Mouse (Mus musculus): ENCODE results near the gene Cldn24. TPM values are rescaled to one million over a fixed set of nuclear protein-coding genes. Genes with fewer than 3 reads are reported as not detected.
A peak's percentile ranks its signal among the peaks of the same experiment; 100 is the strongest.
"Not testable (repeated sequence)": the region's sequence is repeated elsewhere in the genome, so short reads cannot be mapped to it uniquely, and the experiment has no call there.

Gene Cldn24
- polyA plus RNA-seq, 1 experiment from 2014 or later, result not detected

- Histone ChIP-seq H3K9me3 (no peaks in the 10 kb centered on the region), H3K27me3 (replicated peaks; ENCODE audit: low read depth, poor library complexity, severe bottlenecking) (no peaks in the 10 kb centered on the region), H3K36me3 (replicated peaks) (no peaks in the 10 kb centered on the region), H3K4me1 (no peaks in the 10 kb centered on the region), H3K27ac (replicated peaks) (no peak overlapping the region), H3K4me3 (no peak overlapping the region)
- WGBS, result 84% methylated on average over 1 of the region's 1 CpGs
- DNase-seq (ENCODE audit: low spot score), result no peak
These were observed 17.7 kb upstream of the Cldn24 start for GRCm38 (mm10) chr8:47804262-47804661.

GRCm38 (mm10) chr8:47809970-47810665 is 11.8 kb upstream of the Cldn24 start:
- Histone ChIP-seq H3K27ac (replicated peaks) (0 out of 2 replicates have a peak overlapping the region, but pooled peaks have one; percentile 30), H3K27me3 (replicated peaks; ENCODE audit: low read depth, poor library complexity, severe bottlenecking) (no peaks in the 10 kb centered on the region), H3K4me1 (peaks cover 6% of the 10 kb centered on the region), H3K36me3 (replicated peaks) (no peaks in the 10 kb centered on the region), H3K9me3 (no peaks in the 10 kb centered on the region), H3K4me3 (no peak overlapping the region)
- WGBS, result 89% methylated on average over 14 of the region's 14 CpGs
- DNase-seq (ENCODE audit: low spot score), result no peak

- H3K36me3 ChIP-seq (replicated peaks), result no peaks in the 10 kb centered on the region
- 76% methylated on average over 7 of the region's 7 CpGs for WGBS
- no peaks in the 10 kb centered on the region for H3K27me3 ChIP-seq (replicated peaks; ENCODE audit: low read depth, poor library complexity, severe bottlenecking)
- DNase-seq (ENCODE audit: low spot score), result no peak
- no peak overlapping the region for H3K4me3 ChIP-seq
- 0 out of 2 replicates have a peak overlapping the region, but pooled peaks have one; percentile 30 for H3K27ac ChIP-seq (replicated peaks)
- no peaks in the 10 kb centered on the region for H3K9me3 ChIP-seq
- H3K4me1 ChIP-seq, result peaks cover 6% of the 10 kb centered on the region
These were observed 11.3 kb upstream of the Cldn24 start for GRCm38 (mm10) chr8:47810666-47811015.

- WGBS, result 68% methylated on average over 12 of the region's 12 CpGs
- DNase-seq (ENCODE audit: low spot score), result peak; percentile 52
- Histone ChIP-seq H3K36me3 (replicated peaks) (no peaks in the 10 kb centered on the region), H3K4me3 (no peak overlapping the region), H3K27me3 (replicated peaks; ENCODE audit: low read depth, poor library complexity, severe bottlenecking) (no peaks in the 10 kb centered on the region), H3K4me1 (peaks cover 6% of the 10 kb centered on the region), H3K27ac (replicated peaks) (0 out of 2 replicates have a peak overlapping the region, but pooled peaks have one; percentile 30), H3K9me3 (no peaks in the 10 kb centered on the region)
These were observed 10.7 kb upstream of the Cldn24 start for GRCm38 (mm10) chr8:47811221-47811620.

GRCm38 (mm10) chr8:47819034-47819433 is 2.9 kb upstream of the Cldn24 start:
- DNase-seq (ENCODE audit: low spot score), result no peak
- H3K27ac ChIP-seq (replicated peaks), result no peak overlapping the region

GRCm38 (mm10) chr8:47820914-47821772 is 800 bp upstream of the Cldn24 start:
- WGBS, result 83% methylated on average over 20 of the region's 20 CpGs
- DNase-seq (ENCODE audit: low spot score), result no peak
- no peak overlapping the region; the same call in 1 of the 2 replicates for H3K27ac ChIP-seq (replicated peaks)
- H3K9me3 ChIP-seq, result no peaks in the 10 kb centered on the region
- H3K4me3 ChIP-seq, result no peak overlapping the region
- H3K36me3 ChIP-seq (replicated peaks), result no peaks in the 10 kb centered on the region
- H3K27me3 ChIP-seq (replicated peaks; ENCODE audit: low read depth, poor library complexity, severe bottlenecking), result no peaks in the 10 kb centered on the region
- peaks cover 22% of the 10 kb centered on the region for H3K4me1 ChIP-seq

More at GRCm38 (mm10) chr8:47819034-47819433, 2.9 kb upstream of the Cldn24 start:
- Histone ChIP-seq H3K4me3 (no peak overlapping the region), H3K4me1 (peaks cover 9% of the 10 kb centered on the region), H3K9me3 (no peaks in the 10 kb centered on the region), H3K36me3 (replicated peaks) (no peaks in the 10 kb centered on the region), H3K27me3 (replicated peaks; ENCODE audit: low read depth, poor library complexity, severe bottlenecking) (no peaks in the 10 kb centered on the region)
- WGBS, result 89% methylated on average over 8 of the region's 8 CpGs

- 84% methylated on average over 7 of the region's 9 CpGs for WGBS
- H3K27me3 ChIP-seq (replicated peaks; ENCODE audit: low read depth, poor library complexity, severe bottlenecking); H3K36me3 ChIP-seq (replicated peaks); H3K4me3 ChIP-seq; DNase-seq (ENCODE audit: low spot score); H3K27ac ChIP-seq (replicated peaks); H3K9me3 ChIP-seq: not testable (repeated sequence)
- peaks cover 22% of the 10 kb centered on the region for H3K4me1 ChIP-seq
These were observed 598 bp downstream of the Cldn24 start for GRCm38 (mm10) chr8:47822541-47822940.

GRCm38 (mm10) chr8:47823777-47824176 is 1.8 kb downstream of the Cldn24 start:
- H3K27ac ChIP-seq (replicated peaks), result no peak overlapping the region
- H3K4me1 ChIP-seq, result peaks cover 29% of the 10 kb centered on the region
- H3K4me3 ChIP-seq, result no peak overlapping the region
- no peaks in the 10 kb centered on the region for H3K27me3 ChIP-seq (replicated peaks; ENCODE audit: low read depth, poor library complexity, severe bottlenecking)
- H3K36me3 ChIP-seq (replicated peaks), result peaks cover 11% of the 10 kb centered on the region
- DNase-seq (ENCODE audit: low spot score), result no peak
- H3K9me3 ChIP-seq, result no peaks in the 10 kb centered on the region
- WGBS, result 63% methylated on average over 10 of the region's 10 CpGs

- peaks cover 15% of the 10 kb centered on the region for H3K36me3 ChIP-seq (replicated peaks)
- no peak for DNase-seq (ENCODE audit: low spot score)
- H3K4me3 ChIP-seq, result no peak within 1 kb of the TSS
- H3K27me3 ChIP-seq (replicated peaks; ENCODE audit: low read depth, poor library complexity, severe bottlenecking), result no peaks in the 10 kb centered on the region
- H3K9me3 ChIP-seq, result no peaks in the 10 kb centered on the region
- H3K27ac ChIP-seq (replicated peaks), result peak within 1 kb of the TSS; percentile 67
- H3K4me1 ChIP-seq, result peaks cover 29% of the 10 kb centered on the region
- WGBS, result 62% methylated on average over 13 of the region's 13 CpGs
These were observed 2.2 kb downstream of the Cldn24 start, which contains the start of gene Cldn22 for GRCm38 (mm10) chr8:47824182-47824581. Cldn22 (plus strand) TSS chr8:47824482.

GRCm38 (mm10) chr8:47825596-47825995 is 3.7 kb downstream of the Cldn24 start:
- H3K9me3 ChIP-seq, result no peaks in the 10 kb centered on the region
- no peak overlapping the region for H3K4me3 ChIP-seq
- DNase-seq (ENCODE audit: low spot score), result no peak
- peaks cover 29% of the 10 kb centered on the region for H3K36me3 ChIP-seq (replicated peaks)
- no peak overlapping the region; the same call in 1 of the 2 replicates for H3K27ac ChIP-seq (replicated peaks)
- H3K4me1 ChIP-seq, result peaks cover 29% of the 10 kb centered on the region
- no peaks in the 10 kb centered on the region for H3K27me3 ChIP-seq (replicated peaks; ENCODE audit: low read depth, poor library complexity, severe bottlenecking)
- WGBS, result 29% methylated on average over 5 of the region's 5 CpGs

GRCm38 (mm10) chr8:47826911-47827310 is 5.0 kb downstream of the Cldn24 start:
- H3K4me3 ChIP-seq, result no peak overlapping the region
- WGBS, result 81% methylated on average over 9 of the region's 9 CpGs

GRCm38 (mm10) chr8:47832616-47833015 is 10.7 kb downstream of the Cldn24 start:
- H3K4me3 ChIP-seq, result no peak overlapping the region
- H3K4me1 ChIP-seq, result peaks cover 19% of the 10 kb centered on the region
- H3K9me3 ChIP-seq, result no peaks in the 10 kb centered on the region
- H3K36me3 ChIP-seq (replicated peaks), result peaks cover 54% of the 10 kb centered on the region
- H3K27ac ChIP-seq (replicated peaks), result no peak overlapping the region
- no peaks in the 10 kb centered on the region for H3K27me3 ChIP-seq (replicated peaks; ENCODE audit: low read depth, poor library complexity, severe bottlenecking)
- 89% methylated on average over 6 of the region's 6 CpGs for WGBS
- DNase-seq (ENCODE audit: low spot score), result no peak

More at GRCm38 (mm10) chr8:47826911-47827310, 5.0 kb downstream of the Cldn24 start:
- no peak for DNase-seq (ENCODE audit: low spot score)
- no peaks in the 10 kb centered on the region for H3K27me3 ChIP-seq (replicated peaks; ENCODE audit: low read depth, poor library complexity, severe bottlenecking)
- H3K4me1 ChIP-seq, result peaks cover 25% of the 10 kb centered on the region
- peaks cover 39% of the 10 kb centered on the region for H3K36me3 ChIP-seq (replicated peaks)
- no peaks in the 10 kb centered on the region for H3K9me3 ChIP-seq
- H3K27ac ChIP-seq (replicated peaks), result no peak overlapping the region
